Mouse (Mus musculus) forebrain, postnatal 0 days (tissue): ENCODE data around the gene Rufy3. TPM values are rescaled to one million over a fixed set of nuclear protein-coding genes. Genes with fewer than 3 reads are reported as not detected.

Experiments
- ATAC-seq: fragments of 200-750 bp; cut with Nextera tagmentation; 2 replicates; pipeline ENCODE4 v1.8.0; 2017; ENCODE audit warnings: mild to moderate bottlenecking, moderate library complexity
- DNase-seq: peaks from one replicate; pipeline ENCODE4 v3.0.0-alpha.2; 2015
- H3K27ac ChIP-seq: fragments of 300-500 bp; sonication (generic); 2 replicates; pipeline ENCODE4 v1.5.1; 2014; ENCODE audit warnings: low read depth, mild to moderate bottlenecking, antibody characterized with exemption, low read length, moderate library complexity, mixed read lengths
- H3K27me3 ChIP-seq: fragments of 300-500 bp; sonication (generic); 2 replicates; pipeline ENCODE4 v1.6.1; 2014; ENCODE audit warnings: mild to moderate bottlenecking, low read length, mixed read lengths; ENCODE audit not compliant: insufficient read depth
- H3K36me3 ChIP-seq: fragments of 300-500 bp; sonication (generic); 2 replicates; pipeline ENCODE4 v1.6.1; 2014; ENCODE audit warnings: mild to moderate bottlenecking, moderate library complexity; ENCODE audit not compliant: insufficient read depth
- H3K4me1 ChIP-seq: fragments of 300-500 bp; sonication (generic); 2 replicates; pipeline ENCODE4 v1.6.1; 2014; ENCODE audit warnings: antibody characterized with exemption; ENCODE audit not compliant: insufficient read depth
- H3K4me2 ChIP-seq: fragments of 300-500 bp; sonication (generic); 2 replicates; pipeline ENCODE4 v1.6.1; 2014; ENCODE audit warnings: low read depth, mild to moderate bottlenecking, moderate library complexity
- H3K4me3 ChIP-seq: fragments of 300-500 bp; sonication (generic); 2 replicates; pipeline ENCODE4 v1.5.1; 2014; ENCODE audit warnings: low read depth, low read length, mixed read lengths
- H3K9ac ChIP-seq: fragments of 300-500 bp; sonication (generic); 2 replicates; pipeline ENCODE4 v1.6.1; 2014; ENCODE audit warnings: mild to moderate bottlenecking
- H3K9me3 ChIP-seq: fragments of 300-500 bp; sonication (generic); 2 replicates; pipeline ENCODE4 v1.6.1; 2016; ENCODE audit warnings: low read length
- CTCF ChIP-seq: sonication (generic); IDR thresholded peaks from 2 replicates; pipeline ENCODE4 v1.5.1; 2016; ENCODE audit warnings: antibody characterized with exemption, control low read depth, low read depth
- WGBS: fragments of 180-500 bp; shearing (Covaris S2); extraction: QIAGEN DNeasy Blood & Tissue Kit; methylation state at CpG from one replicate; pipeline ENCODE4 v1.1.7; 2014; 5-methylcytosine and 5-hydroxymethylcytosine counted together
- polyA plus RNA-seq: library from polyadenylated mRNA; unstranded; fragments of >200 nt; fragmentation: Nextera tagmentation; extraction: Ambion mirVana; gene quantifications from 2 replicates; pipeline ENCODE4 v1.2.1, GENCODE M21; 2015
- total RNA-seq: library from RNA; depleted of rRNA; stranded (reverse); fragments of >200 nt; gene quantifications from 2 replicates; pipeline ENCODE4 v1.2.3, GENCODE M21; 2014

Gene Rufy3
- total and polyA plus RNA-seq, 2 experiments from 2014 or later, result 214 to 319 TPM

- H3K4me1 ChIP-seq, result no peaks in the 10 kb centered on the region
- no peak overlapping the region for H3K4me3 ChIP-seq
- no peak overlapping the region for H3K4me2 ChIP-seq
- no peak overlapping the region for H3K9ac ChIP-seq
- no peak overlapping the region for H3K27ac ChIP-seq
- 92% methylated on average over 11 of the region's 11 CpGs for WGBS
- H3K36me3 ChIP-seq, result peaks cover 67% of the 10 kb centered on the region
- DNase-seq (no peak), ATAC-seq (no peak)
- no peaks in the 10 kb centered on the region for H3K9me3 ChIP-seq
- TF ChIP-seq CTCF, result no peak
- no peaks in the 10 kb centered on the region for H3K27me3 ChIP-seq
These were observed 64.3 kb downstream of the Rufy3 start for GRCm38 (mm10) chr5:88629125-88629524.

- H3K4me1 ChIP-seq, result no peaks in the 10 kb centered on the region
- no peaks in the 10 kb centered on the region for H3K9me3 ChIP-seq
- no peaks in the 10 kb centered on the region for H3K27me3 ChIP-seq
- H3K9ac ChIP-seq, result no peak overlapping the region
- ATAC-seq, result no peak
- no peak overlapping the region for H3K27ac ChIP-seq
- 90% methylated on average over 8 of the region's 8 CpGs for WGBS
- DNase-seq, result no peak
- TF ChIP-seq CTCF, result no peak
- peaks cover 74% of the 10 kb centered on the region for H3K36me3 ChIP-seq
- no peak overlapping the region for H3K4me3 ChIP-seq
- no peak overlapping the region for H3K4me2 ChIP-seq
These were observed 65.1 kb downstream of the Rufy3 start for GRCm38 (mm10) chr5:88629987-88630386.

DNA sequence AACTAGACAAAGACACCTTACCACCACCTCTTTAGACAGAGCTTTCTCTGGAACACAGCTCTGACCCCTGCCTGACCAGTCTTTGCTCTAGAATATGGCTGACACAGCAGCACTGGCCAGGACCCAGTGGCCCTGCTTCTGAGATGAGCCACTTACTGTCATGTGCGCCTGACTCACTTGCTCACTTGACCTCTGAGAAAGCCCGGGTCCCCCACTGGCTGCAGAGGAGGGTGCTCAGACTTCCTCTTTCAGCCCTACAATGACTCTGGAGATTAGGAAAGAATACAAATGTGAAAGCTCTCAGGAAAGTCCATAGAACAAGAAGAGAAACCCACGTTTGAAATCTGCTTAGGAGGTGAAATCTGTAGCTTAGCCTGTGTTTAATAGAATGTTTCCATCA, 66.0 kb downstream of the Rufy3 start:
- no peak overlapping the region for H3K4me2 ChIP-seq
- no peaks in the 10 kb centered on the region for H3K27me3 ChIP-seq
- no peak overlapping the region for H3K27ac ChIP-seq
- peaks cover 81% of the 10 kb centered on the region for H3K36me3 ChIP-seq
- H3K4me1 ChIP-seq, result no peaks in the 10 kb centered on the region
- H3K9me3 ChIP-seq, result no peaks in the 10 kb centered on the region
- ATAC-seq (peak; percentile 29; the same call in 1 of the 2 replicates), DNase-seq (no peak)
- 46% methylated on average over 3 of the region's 3 CpGs for WGBS
- no peak for TF ChIP-seq CTCF
- H3K9ac ChIP-seq, result no peak overlapping the region
- no peak overlapping the region for H3K4me3 ChIP-seq

DNA sequence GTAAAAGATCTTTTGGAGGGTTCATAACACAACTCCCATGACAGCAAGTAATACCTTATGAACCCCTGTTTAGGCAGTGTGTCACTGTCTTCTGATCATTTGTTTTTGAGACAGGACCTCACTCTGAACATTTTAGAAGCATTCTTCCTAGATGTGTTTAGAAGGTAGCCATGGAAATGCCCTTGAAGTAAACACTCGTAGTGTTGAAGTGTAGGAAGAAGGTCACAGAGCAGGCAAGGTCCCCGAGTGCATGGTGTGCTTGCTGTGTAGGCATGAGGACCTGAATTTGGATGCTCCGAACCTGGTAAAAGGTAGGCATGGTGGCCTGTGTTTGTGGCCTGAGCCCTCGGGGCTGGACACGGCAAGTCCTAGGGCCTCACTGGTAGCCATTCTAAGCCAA, 66.7 kb downstream of the Rufy3 start:
- DNase-seq (no peak), ATAC-seq (no peak)
- Histone ChIP-seq H3K27ac (no peak overlapping the region), H3K36me3 (peaks cover 79% of the 10 kb centered on the region), H3K4me2 (no peak overlapping the region), H3K9ac (no peak overlapping the region), H3K4me3 (no peak overlapping the region), H3K27me3 (no peaks in the 10 kb centered on the region), H3K9me3 (no peaks in the 10 kb centered on the region), H3K4me1 (no peaks in the 10 kb centered on the region)
- 95% methylated on average over 5 of the region's 5 CpGs for WGBS
- no peak for TF ChIP-seq CTCF

DNA sequence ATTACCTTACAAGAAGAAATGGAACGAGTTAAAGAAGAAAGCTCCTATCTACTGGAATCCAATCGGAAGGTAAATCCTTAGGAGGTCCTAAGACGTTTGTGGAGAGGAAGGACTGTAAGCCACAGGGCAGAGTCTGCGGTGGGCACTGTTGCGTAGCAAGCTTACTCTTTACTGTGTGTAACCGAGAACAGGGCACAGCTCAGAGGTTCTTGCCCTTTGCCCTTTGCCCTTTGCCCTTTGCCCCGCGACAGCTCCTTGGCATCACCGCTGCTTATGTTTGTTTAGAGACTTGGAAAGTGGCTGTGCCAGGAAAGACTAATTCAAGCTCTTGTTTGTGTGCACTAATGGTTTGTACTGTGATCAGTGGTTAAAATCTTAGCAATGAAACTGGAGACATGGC, 67.6 kb downstream of the Rufy3 start:
- Histone ChIP-seq H3K27ac (no peak overlapping the region), H3K4me1 (no peaks in the 10 kb centered on the region), H3K36me3 (peaks cover 86% of the 10 kb centered on the region), H3K9ac (no peak overlapping the region), H3K4me2 (no peak overlapping the region), H3K4me3 (no peak overlapping the region), H3K27me3 (no peaks in the 10 kb centered on the region), H3K9me3 (no peaks in the 10 kb centered on the region)
- no peak for TF ChIP-seq CTCF
- WGBS, result 88% methylated on average over 9 of the region's 9 CpGs
- DNase-seq (no peak), ATAC-seq (no peak)

DNA sequence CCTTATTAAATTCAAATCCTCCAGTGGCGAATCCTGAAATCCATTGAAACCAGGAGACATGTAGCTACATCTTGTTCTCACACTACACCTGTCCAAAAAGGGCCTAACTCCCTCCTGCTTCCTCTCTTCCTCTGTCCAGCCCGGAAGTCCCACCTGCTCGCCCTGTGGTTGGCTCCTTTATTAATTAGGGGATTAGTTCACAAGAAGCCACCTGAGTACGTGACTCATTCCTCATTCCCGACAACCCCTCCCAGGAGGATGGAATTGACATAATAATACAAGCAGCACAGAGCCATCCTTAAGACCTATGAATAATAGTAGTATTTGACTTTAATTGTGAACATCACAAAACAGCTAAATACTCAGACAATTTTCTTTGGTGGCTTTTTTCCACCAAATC, 69.2 kb downstream of the Rufy3 start:
- WGBS, result 77% methylated on average over 5 of the region's 5 CpGs
- no peak overlapping the region for H3K27ac ChIP-seq
- ATAC-seq (no peak), DNase-seq (no peak)
- H3K4me3 ChIP-seq, result no peak overlapping the region
- peaks cover 78% of the 10 kb centered on the region for H3K36me3 ChIP-seq
- H3K4me1 ChIP-seq, result no peaks in the 10 kb centered on the region
- no peaks in the 10 kb centered on the region for H3K27me3 ChIP-seq
- H3K9me3 ChIP-seq, result no peaks in the 10 kb centered on the region
- H3K4me2 ChIP-seq, result no peak overlapping the region
- no peak for TF ChIP-seq CTCF
- no peak overlapping the region for H3K9ac ChIP-seq

DNA sequence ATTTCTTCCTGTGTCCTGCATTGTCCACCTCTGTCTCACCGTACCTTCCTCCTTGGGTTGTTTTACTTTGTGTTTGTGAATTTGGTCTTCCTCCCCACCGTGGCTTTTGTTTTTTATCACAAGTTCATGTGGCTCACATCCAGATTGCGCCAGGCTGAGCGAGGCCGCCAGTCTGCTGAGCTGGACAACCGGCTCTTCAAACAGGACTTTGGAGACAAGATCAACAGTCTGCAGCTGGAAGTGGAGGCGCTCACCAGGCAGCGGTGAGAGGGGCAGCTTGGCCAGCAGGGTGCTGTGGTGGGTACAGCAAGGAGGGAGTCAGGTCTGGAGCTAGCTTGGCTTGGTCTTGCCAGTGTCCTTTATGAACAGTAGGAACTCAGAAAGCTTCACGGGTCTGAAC, 77.9 kb downstream of the Rufy3 start:
- DNase-seq (no peak), ATAC-seq (no peak)
- H3K27me3 ChIP-seq, result no peaks in the 10 kb centered on the region
- 78% methylated on average over 9 of the region's 9 CpGs for WGBS
- no peak overlapping the region for H3K4me2 ChIP-seq
- peaks cover 80% of the 10 kb centered on the region for H3K36me3 ChIP-seq
- H3K9ac ChIP-seq, result no peak overlapping the region
- no peak overlapping the region for H3K4me3 ChIP-seq
- no peaks in the 10 kb centered on the region for H3K9me3 ChIP-seq
- no peaks in the 10 kb centered on the region for H3K4me1 ChIP-seq
- TF ChIP-seq CTCF, result no peak
- H3K27ac ChIP-seq, result no peak overlapping the region

- Histone ChIP-seq H3K27ac (no peak overlapping the region), H3K9ac (no peak overlapping the region), H3K4me2 (no peak overlapping the region), H3K9me3 (no peaks in the 10 kb centered on the region), H3K4me3 (no peak overlapping the region), H3K27me3 (no peaks in the 10 kb centered on the region), H3K36me3 (peaks cover 81% of the 10 kb centered on the region), H3K4me1 (no peaks in the 10 kb centered on the region)
- TF ChIP-seq CTCF, result no peak
- no peak for DNase-seq
- WGBS, result 87% methylated on average over 9 of the region's 9 CpGs
- ATAC-seq, result no peak
These were observed 78.7 kb downstream of the Rufy3 start for GRCm38 (mm10) chr5:88643491-88643890.
